Mouse (Mus musculus): ENCODE measurements around the gene Supt6. TPM values are rescaled to one million over a fixed set of nuclear protein-coding genes. Genes with fewer than 3 reads are reported as not detected.

Gene Supt6
- polyA plus RNA-seq, 1 experiment from 2014 or later, result 16.6 TPM

GRCm38 (mm10) chr11:78181830-78182357 is 63.9 kb downstream of the Supt6 start:
- no peaks in the 10 kb centered on the region for H3K9me3 ChIP-seq
- 35% methylated on average over 2 of the region's 2 CpGs for WGBS
- H3K4me3 ChIP-seq, result peak overlapping the region; percentile 73
- H3K9ac ChIP-seq, result peak overlapping the region; percentile 92
- H3K36me3 ChIP-seq, result peaks cover 34% of the 10 kb centered on the region
- ATAC-seq (ENCODE audit: extremely low read depth, insufficient number of reproducible peaks, low FRiP score, low TSS enrichment), result no peak
- peaks cover 49% of the 10 kb centered on the region for H3K4me1 ChIP-seq
- H3K4me2 ChIP-seq, result peak overlapping the region; percentile 86
- no peak overlapping the region for H3K27ac ChIP-seq (replicated peaks)
- H3K27me3 ChIP-seq (replicated peaks), result no peaks in the 10 kb centered on the region

GRCm38 (mm10) chr11:78180081-78180761 is 65.6 kb downstream of the Supt6 start:
- Histone ChIP-seq H3K27me3 (replicated peaks) (no peaks in the 10 kb centered on the region), H3K4me3 (peak overlapping the region; percentile 66), H3K9me3 (no peaks in the 10 kb centered on the region), H3K27ac (replicated peaks) (no peak overlapping the region), H3K36me3 (peaks cover 34% of the 10 kb centered on the region), H3K9ac (peak overlapping the region; percentile 86), H3K4me2 (peak overlapping the region; percentile 81), H3K4me1 (peaks cover 57% of the 10 kb centered on the region)
- no peak for ATAC-seq (ENCODE audit: extremely low read depth, insufficient number of reproducible peaks, low FRiP score, low TSS enrichment)
- WGBS, result 59% methylated on average over 6 of the region's 6 CpGs

DNA sequence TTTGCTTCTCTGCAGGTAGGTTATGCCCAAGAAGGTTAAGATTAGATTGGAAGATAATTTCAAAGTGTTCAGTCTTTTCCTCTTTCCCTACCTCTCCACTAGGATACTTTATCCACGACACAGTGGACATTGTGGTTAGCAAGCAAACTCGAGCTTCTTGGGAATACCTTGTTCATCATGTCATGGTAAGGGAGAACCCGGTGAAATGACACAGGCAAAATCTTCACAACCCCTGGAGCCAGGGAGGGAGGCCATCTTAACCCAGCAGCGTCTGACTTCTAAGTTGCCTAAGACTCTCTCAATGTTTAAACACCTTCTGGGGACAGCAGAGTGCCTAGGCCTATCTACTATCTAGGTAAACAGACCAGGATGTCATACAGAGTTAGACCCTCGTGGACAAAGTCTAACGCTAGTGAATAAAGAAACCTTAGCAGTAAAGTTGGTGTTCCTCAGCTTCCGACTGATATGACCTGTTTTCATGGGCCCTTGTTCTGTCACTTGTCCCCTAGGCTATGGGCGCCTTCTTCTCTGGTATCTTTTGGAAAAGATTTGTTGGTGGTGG is 66.3 kb downstream of the Supt6 start:
- WGBS, result 21% methylated on average over 8 of the region's 8 CpGs
- Histone ChIP-seq H3K9me3 (no peaks in the 10 kb centered on the region), H3K4me1 (peaks cover 64% of the 10 kb centered on the region), H3K4me2 (peak overlapping the region; percentile 81), H3K27me3 (replicated peaks) (no peaks in the 10 kb centered on the region), H3K27ac (replicated peaks) (peak overlapping the region; percentile 97), H3K4me3 (peak overlapping the region; percentile 66), H3K36me3 (peaks cover 34% of the 10 kb centered on the region), H3K9ac (peak overlapping the region; percentile 86)
- ATAC-seq (ENCODE audit: extremely low read depth, insufficient number of reproducible peaks, low FRiP score, low TSS enrichment), result no peak

DNA sequence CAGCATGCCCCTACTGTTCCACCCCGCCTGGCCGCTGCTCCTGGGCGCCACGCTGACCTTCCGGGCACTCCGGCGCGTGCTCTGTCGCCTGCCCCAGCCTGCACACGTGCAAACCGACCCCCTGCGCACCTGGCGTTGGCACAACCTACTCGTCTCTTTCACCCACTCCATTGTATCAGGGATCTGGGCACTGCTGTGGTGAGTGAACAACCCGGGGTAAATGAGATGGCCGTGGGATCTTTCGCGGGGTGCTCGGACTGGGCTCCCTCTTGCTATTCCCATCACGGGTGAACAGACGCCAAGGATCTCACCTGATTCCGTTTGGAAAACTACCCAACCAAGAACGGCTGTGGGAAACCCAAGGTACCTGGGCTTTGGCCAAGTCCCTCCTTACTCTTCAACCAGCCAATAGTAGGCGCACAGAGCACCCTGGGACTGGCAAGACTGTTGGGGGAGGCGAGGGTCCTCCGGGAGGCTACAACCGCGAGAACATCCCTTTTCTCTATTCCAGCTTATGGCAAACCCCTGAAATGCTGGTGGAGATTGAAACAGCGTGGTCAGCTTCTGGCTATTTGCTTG is 66.8 kb downstream of the Supt6 start:
- 1% methylated on average over 29 of the region's 29 CpGs for WGBS
- H3K4me1 ChIP-seq, result peaks cover 65% of the 10 kb centered on the region

DNA sequence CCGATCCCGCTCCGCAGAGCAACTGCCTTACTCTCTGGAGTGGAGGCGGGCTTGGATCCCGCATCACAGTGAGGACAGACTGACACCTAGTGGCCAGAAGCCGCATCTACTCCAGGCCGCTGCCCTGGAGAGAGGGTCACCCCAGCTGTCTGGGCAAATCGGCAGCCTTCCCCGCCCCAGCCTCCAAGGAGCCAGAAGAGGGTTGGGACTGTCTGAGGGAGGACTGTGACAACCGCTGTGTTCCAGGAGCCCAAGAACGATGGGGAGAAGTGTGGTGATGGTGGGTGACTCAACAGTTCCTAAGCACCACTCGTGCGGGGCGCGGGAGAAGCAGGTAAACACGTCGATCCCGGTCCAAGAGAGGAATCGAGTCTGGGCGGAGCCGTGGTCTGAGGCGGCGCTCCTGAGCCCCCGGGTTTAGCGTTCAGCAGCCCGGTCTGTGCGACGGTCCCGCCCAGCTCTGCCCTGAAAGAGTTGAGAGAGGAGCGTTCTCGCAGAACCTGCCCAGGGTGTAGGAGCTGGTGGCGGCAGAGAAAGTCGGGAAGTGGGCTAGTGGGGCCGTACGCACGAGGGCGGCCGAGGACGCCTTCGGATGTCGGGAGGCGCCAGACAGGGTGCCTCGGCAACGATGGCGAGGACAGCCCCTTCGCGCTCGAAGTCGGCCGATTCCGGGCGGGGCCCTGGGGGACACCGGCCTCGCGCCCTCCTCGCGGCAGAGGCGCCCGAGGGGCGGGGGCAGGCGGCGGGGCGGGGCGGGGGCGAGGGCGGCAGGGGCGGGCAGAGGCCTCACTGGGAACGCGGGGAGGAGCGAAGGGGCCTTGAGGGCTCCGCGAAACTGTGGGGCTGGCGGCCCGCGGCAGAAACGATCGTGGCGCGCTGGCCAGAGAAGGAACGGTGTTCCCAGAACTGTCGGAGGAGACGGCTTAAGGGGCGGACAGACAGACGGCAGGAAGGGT is 67.6 kb downstream of the Supt6 start:
- peak overlapping the region; percentile 86 for H3K9ac ChIP-seq
- H3K27ac ChIP-seq (replicated peaks), result peak overlapping the region; percentile 97
- H3K4me2 ChIP-seq, result peak overlapping the region; percentile 81
- peak; percentile 71 for ATAC-seq (ENCODE audit: extremely low read depth, insufficient number of reproducible peaks, low FRiP score, low TSS enrichment)
- H3K27me3 ChIP-seq (replicated peaks), result no peaks in the 10 kb centered on the region
- peaks cover 63% of the 10 kb centered on the region for H3K4me1 ChIP-seq
- H3K9me3 ChIP-seq, result no peaks in the 10 kb centered on the region
- under 1% methylated on average over 83 of the region's 84 CpGs for WGBS
- peaks cover 34% of the 10 kb centered on the region for H3K36me3 ChIP-seq
- peak overlapping the region; percentile 66 for H3K4me3 ChIP-seq

More for the DNA sequence above, 66.8 kb downstream of the Supt6 start:
- Histone ChIP-seq H3K9me3 (no peaks in the 10 kb centered on the region), H3K36me3 (peaks cover 34% of the 10 kb centered on the region), H3K4me3 (peak overlapping the region; percentile 66), H3K4me2 (peak overlapping the region; percentile 81), H3K9ac (peak overlapping the region; percentile 86), H3K27me3 (replicated peaks) (no peaks in the 10 kb centered on the region), H3K27ac (replicated peaks) (peak overlapping the region; percentile 97)
- peak; percentile 0; the same call in 1 of the 2 replicates for ATAC-seq (ENCODE audit: extremely low read depth, insufficient number of reproducible peaks, low FRiP score, low TSS enrichment)

DNA sequence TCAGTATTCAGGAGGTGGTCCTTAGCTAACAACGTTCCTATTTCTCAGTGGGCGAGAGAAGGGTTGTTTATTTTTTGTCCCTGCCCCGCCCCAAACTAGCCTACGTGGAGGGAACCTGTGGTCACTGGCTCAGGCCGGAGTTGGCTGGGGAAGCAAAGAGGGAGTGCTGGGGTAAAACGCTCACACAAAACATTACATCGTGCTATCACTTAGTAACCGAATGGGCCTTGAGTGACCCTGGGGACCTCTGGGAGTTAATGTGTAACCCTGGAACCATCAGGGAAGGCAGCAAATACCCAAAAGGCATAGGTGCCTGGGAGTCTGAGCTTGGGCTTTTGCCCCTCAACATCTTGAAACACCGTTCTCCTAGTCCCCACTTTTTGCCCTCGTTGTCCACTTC is 68.3 kb downstream of the Supt6 start:
- ATAC-seq (ENCODE audit: extremely low read depth, insufficient number of reproducible peaks, low FRiP score, low TSS enrichment), result no peak
- WGBS, result under 1% methylated on average over 10 of the region's 10 CpGs
- H3K4me1 ChIP-seq, result peaks cover 67% of the 10 kb centered on the region

GRCm38 (mm10) chr11:78176905-78177331 is 68.9 kb downstream of the Supt6 start:
- Histone ChIP-seq H3K27me3 (replicated peaks) (no peaks in the 10 kb centered on the region), H3K9ac (peak overlapping the region; percentile 86), H3K9me3 (no peaks in the 10 kb centered on the region), H3K27ac (replicated peaks) (peak overlapping the region; percentile 97), H3K4me3 (peak overlapping the region; percentile 66), H3K36me3 (peaks cover 35% of the 10 kb centered on the region), H3K4me2 (peak overlapping the region; percentile 81), H3K4me1 (peaks cover 67% of the 10 kb centered on the region)
- WGBS, result under 1% methylated on average over 23 of the region's 23 CpGs
- no peak for ATAC-seq (ENCODE audit: extremely low read depth, insufficient number of reproducible peaks, low FRiP score, low TSS enrichment)

More for the DNA sequence above, 68.3 kb downstream of the Supt6 start:
- Histone ChIP-seq H3K27me3 (replicated peaks) (no peaks in the 10 kb centered on the region), H3K36me3 (peaks cover 35% of the 10 kb centered on the region), H3K9me3 (no peaks in the 10 kb centered on the region), H3K27ac (replicated peaks) (peak overlapping the region; percentile 97), H3K4me2 (peak overlapping the region; percentile 81), H3K4me3 (peak overlapping the region; percentile 66), H3K9ac (peak overlapping the region; percentile 86)

DNA sequence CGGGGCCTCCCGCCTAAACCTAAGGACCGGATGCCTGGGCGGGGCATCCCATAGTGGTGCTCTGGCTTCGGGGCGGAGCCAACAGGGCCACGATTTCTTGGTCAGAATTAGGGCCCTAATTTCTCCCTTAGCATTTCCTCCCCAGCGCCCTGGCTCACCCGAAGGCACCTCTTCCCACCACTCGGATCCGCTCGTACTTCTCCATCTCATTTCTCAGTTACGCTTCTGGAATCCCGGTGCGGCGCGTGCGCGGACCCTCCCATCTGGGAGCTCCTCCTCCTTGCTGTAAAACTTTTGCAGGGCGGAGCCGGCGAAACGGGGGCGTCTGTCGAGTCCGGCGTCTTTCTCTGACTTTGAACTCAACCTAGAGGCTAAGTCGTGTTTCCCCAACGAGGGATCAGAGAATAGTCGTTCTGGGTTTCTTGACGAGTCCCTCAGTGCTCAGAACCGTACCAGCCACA is 69.4 kb downstream of the Supt6 start, which contains the start of the genes Nek8 and Tlcd1:
Gene Nek8 (minus strand): TSS at position 274 of the 461 bp plus-strand sequence.
Gene Tlcd1 (plus strand): TSS at position 310 of the 461 bp plus-strand sequence.
- H3K4me2 ChIP-seq, result peak within 1 kb of the TSS; percentile 81
- peaks cover 34% of the 10 kb centered on the region for H3K36me3 ChIP-seq
- peak; percentile 52 for ATAC-seq (ENCODE audit: extremely low read depth, insufficient number of reproducible peaks, low FRiP score, low TSS enrichment)
- no peaks in the 10 kb centered on the region for H3K9me3 ChIP-seq
- H3K4me1 ChIP-seq, result peaks cover 63% of the 10 kb centered on the region
- H3K9ac ChIP-seq, result peak within 1 kb of the TSS; percentile 86
- WGBS, result under 1% methylated on average over 32 of the region's 32 CpGs
- no peaks in the 10 kb centered on the region for H3K27me3 ChIP-seq (replicated peaks)
- H3K27ac ChIP-seq (replicated peaks), result peak within 1 kb of the TSS; percentile 97
- peak within 1 kb of the TSS; percentile 66 for H3K4me3 ChIP-seq

- Histone ChIP-seq H3K9me3 (no peaks in the 10 kb centered on the region), H3K27me3 (replicated peaks) (no peaks in the 10 kb centered on the region), H3K9ac (peak overlapping the region; percentile 86), H3K4me2 (peak overlapping the region; percentile 81), H3K4me1 (peaks cover 58% of the 10 kb centered on the region), H3K27ac (replicated peaks) (peak overlapping the region; percentile 97), H3K36me3 (peaks cover 33% of the 10 kb centered on the region), H3K4me3 (peak overlapping the region; percentile 66)
- ATAC-seq (ENCODE audit: extremely low read depth, insufficient number of reproducible peaks, low FRiP score, low TSS enrichment), result no peak
- 6% methylated on average over 10 of the region's 10 CpGs for WGBS
These were observed 69.9 kb downstream of the Supt6 start for GRCm38 (mm10) chr11:78175771-78176401.

- H3K36me3 ChIP-seq, result peaks cover 21% of the 10 kb centered on the region
- H3K9ac ChIP-seq, result no peak overlapping the region
- no peak overlapping the region for H3K4me3 ChIP-seq
- no peaks in the 10 kb centered on the region for H3K27me3 ChIP-seq (replicated peaks)
- H3K27ac ChIP-seq (replicated peaks), result no peak overlapping the region
- ATAC-seq (ENCODE audit: extremely low read depth, insufficient number of reproducible peaks, low FRiP score, low TSS enrichment), result no peak
- H3K4me1 ChIP-seq, result peaks cover 44% of the 10 kb centered on the region
- WGBS, result 90% methylated on average over 3 of the region's 3 CpGs
- H3K4me2 ChIP-seq, result no peak overlapping the region
- H3K9me3 ChIP-seq, result no peaks in the 10 kb centered on the region
These were observed 71.3 kb downstream of the Supt6 start for GRCm38 (mm10) chr11:78174506-78174905.

Data from heart, embryonic 13.5 days (tissue).